Mouse (Mus musculus) neural tube, embryonic 13.5 days (tissue): ENCODE measurements around the gene Dvl2. TPM values are rescaled to one million over a fixed set of nuclear protein-coding genes. Genes with fewer than 3 reads are reported as not detected.
"Not testable (repeated sequence)": the region's sequence is repeated elsewhere in the genome, so short reads cannot be mapped to it uniquely, and the experiment has no call there.

ENCODE experiments used
- ATAC-seq: fragments of 200-750 bp; cut with Nextera tagmentation; 2 replicates; pipeline ENCODE4 v1.8.0; 2017; ENCODE audit warnings: low read depth, mild to moderate bottlenecking, moderate TSS enrichment, moderate library complexity
- H3K27ac ChIP-seq: fragments of 300-500 bp; sonication (generic); replicated peaks from 2 replicates; pipeline ENCODE4 v1.5.1; 2015; ENCODE audit warnings: moderate library complexity, mild to moderate bottlenecking, inconsistent platforms
- H3K27me3 ChIP-seq: fragments of 300-500 bp; sonication (generic); 2 replicates; pipeline ENCODE4 v1.6.1; 2015; ENCODE audit warnings: mild to moderate bottlenecking, inconsistent platforms
- H3K36me3 ChIP-seq: fragments of 300-500 bp; sonication (generic); 2 replicates; pipeline ENCODE4 v1.6.1; 2015; ENCODE audit warnings: mild to moderate bottlenecking, inconsistent platforms
- H3K4me1 ChIP-seq: fragments of 300-500 bp; sonication (generic); replicated peaks from 2 replicates; pipeline ENCODE4 v1.6.1; 2015; ENCODE audit warnings: inconsistent platforms
- H3K4me2 ChIP-seq: fragments of 300-500 bp; sonication (generic); 2 replicates; pipeline ENCODE4 v1.6.1; 2015; ENCODE audit warnings: inconsistent platforms, mild to moderate bottlenecking, moderate library complexity
- H3K4me3 ChIP-seq: fragments of 300-500 bp; sonication (generic); 2 replicates; pipeline ENCODE4 v1.5.1; 2015; ENCODE audit warnings: mild to moderate bottlenecking, inconsistent platforms
- H3K9ac ChIP-seq: fragments of 300-500 bp; sonication (generic); 2 replicates; pipeline ENCODE4 v1.6.1; 2015; ENCODE audit warnings: moderate library complexity, mild to moderate bottlenecking, inconsistent platforms
- H3K9me3 ChIP-seq: fragments of 300-500 bp; sonication (generic); 2 replicates; pipeline ENCODE4 v1.6.1; 2016; ENCODE audit warnings: inconsistent platforms
- WGBS: fragments of 180-500 bp; shearing (Covaris S2); methylation state at CpG from one replicate; pipeline ENCODE4 v1.1.7; 2015; 5-methylcytosine and 5-hydroxymethylcytosine counted together
- polyA plus RNA-seq: library from polyadenylated mRNA; unstranded; fragments of >200 nt; fragmentation: Nextera tagmentation; extraction: Ambion mirVana; gene quantifications from 2 replicates; pipeline ENCODE4 v1.2.1, GENCODE M21; 2015

The Dvl2 gene
- polyA plus RNA-seq: 26.7 and 28.8 TPM in 2 replicates

GRCm38 (mm10) chr11:70000396-70000898 lies at the start of gene Dvl2:
Gene Dvl2, plus strand, starts transcription at chr11:70000595.
- Histone ChIP-seq H3K27ac (peak within 1 kb of the TSS; percentile 95), H3K4me3 (peak within 1 kb of the TSS; percentile 92), H3K36me3 (peaks cover 37% of the 10 kb centered on the region), H3K9me3 (no peaks in the 10 kb centered on the region), H3K9ac (peak within 1 kb of the TSS; percentile 89), H3K27me3 (no peaks in the 10 kb centered on the region), H3K4me2 (peak within 1 kb of the TSS; percentile 95), H3K4me1 (peaks cover 65% of the 10 kb centered on the region)
- WGBS: under 1% methylated on average over 48 of the region's 48 CpGs
- peak; percentile 61 for ATAC-seq

GRCm38 (mm10) chr11:69950807-69951459 lies 49.5 kb upstream of the Dvl2 start:
- H3K27me3 ChIP-seq: peaks cover 8% of the 10 kb centered on the region
- WGBS: 48% methylated on average over 4 of the region's 4 CpGs
- no peak overlapping the region for H3K4me2 ChIP-seq
- no peak for ATAC-seq
- no peak overlapping the region for H3K27ac ChIP-seq
- H3K4me1 ChIP-seq: peaks cover 14% of the 10 kb centered on the region
- H3K36me3 ChIP-seq: no peaks in the 10 kb centered on the region
- no peak overlapping the region for H3K4me3 ChIP-seq
- no peaks in the 10 kb centered on the region for H3K9me3 ChIP-seq
- no peak overlapping the region for H3K9ac ChIP-seq

- Histone ChIP-seq H3K36me3 (no peaks in the 10 kb centered on the region), H3K4me1 (peaks cover 11% of the 10 kb centered on the region), H3K9ac (no peak overlapping the region), H3K27me3 (peaks cover 20% of the 10 kb centered on the region), H3K27ac (no peak overlapping the region), H3K4me3 (no peak overlapping the region), H3K4me2 (no peak overlapping the region), H3K9me3 (no peaks in the 10 kb centered on the region)
- 50% methylated on average over 1 of the region's 1 CpGs for WGBS
- ATAC-seq: no peak
Observed at GRCm38 (mm10) chr11:69952274-69952673, 48.1 kb upstream of the Dvl2 start.

GRCm38 (mm10) chr11:69953267-69953915 lies 47.0 kb upstream of the Dvl2 start:
- Histone ChIP-seq H3K4me1 (peaks cover 4% of the 10 kb centered on the region), H3K9ac (no peak overlapping the region), H3K36me3 (no peaks in the 10 kb centered on the region), H3K27ac (no peak overlapping the region), H3K27me3 (peaks cover 24% of the 10 kb centered on the region), H3K9me3 (no peaks in the 10 kb centered on the region), H3K4me2 (no peak overlapping the region), H3K4me3 (no peak overlapping the region)
- ATAC-seq: no peak
- 71% methylated on average over 11 of the region's 11 CpGs for WGBS

- not testable (repeated sequence) for H3K27ac ChIP-seq, H3K36me3 ChIP-seq, ATAC-seq, H3K4me3 ChIP-seq, H3K9ac ChIP-seq, H3K9me3 ChIP-seq, H3K4me1 ChIP-seq, H3K4me2 ChIP-seq
- WGBS: 78% methylated on average over 4 of the region's 4 CpGs
- H3K27me3 ChIP-seq: peaks cover 26% of the 10 kb centered on the region
Observed at GRCm38 (mm10) chr11:69955618-69956017, 44.8 kb upstream of the Dvl2 start.

- no peaks in the 10 kb centered on the region for H3K4me1 ChIP-seq
- H3K9ac ChIP-seq: no peak overlapping the region
- 72% methylated on average over 1 of the region's 1 CpGs for WGBS
- H3K27me3 ChIP-seq: peaks cover 29% of the 10 kb centered on the region
- H3K27ac ChIP-seq: no peak overlapping the region
- no peak overlapping the region for H3K4me2 ChIP-seq
- no peaks in the 10 kb centered on the region for H3K36me3 ChIP-seq
- no peaks in the 10 kb centered on the region for H3K9me3 ChIP-seq
- ATAC-seq: no peak
- H3K4me3 ChIP-seq: no peak overlapping the region
Observed at GRCm38 (mm10) chr11:69956218-69956617, 44.2 kb upstream of the Dvl2 start.

- 32% methylated on average over 5 of the region's 5 CpGs for WGBS
Observed at GRCm38 (mm10) chr11:69960616-69961015, 39.8 kb upstream of the Dvl2 start.

GRCm38 (mm10) chr11:69961841-69962240 lies 38.6 kb upstream of the Dvl2 start:
- no peak for ATAC-seq

More at GRCm38 (mm10) chr11:69960616-69961015, 39.8 kb upstream of the Dvl2 start:
- Histone ChIP-seq H3K36me3 (no peaks in the 10 kb centered on the region), H3K27ac (no peak overlapping the region), H3K9ac (no peak overlapping the region), H3K9me3 (no peaks in the 10 kb centered on the region), H3K4me2 (no peak overlapping the region), H3K27me3 (peaks cover 70% of the 10 kb centered on the region), H3K4me3 (no peak overlapping the region), H3K4me1 (peaks cover 5% of the 10 kb centered on the region)
- no peak for ATAC-seq

GRCm38 (mm10) chr11:69964650-69965270 lies 35.6 kb upstream of the Dvl2 start, which contains the start of gene Cldn7:
Gene Cldn7, plus strand, starts transcription at chr11:69964779.
- no peak within 1 kb of the TSS for H3K9ac ChIP-seq
- H3K4me2 ChIP-seq: 0 out of 2 replicates have a peak within 1 kb of the TSS, but pooled peaks have one; percentile 22
- peak within 1 kb of the TSS; percentile 18; the same call in 1 of the 2 replicates for H3K4me3 ChIP-seq
- H3K27ac ChIP-seq: no peak within 1 kb of the TSS
- H3K36me3 ChIP-seq: peaks cover 23% of the 10 kb centered on the region
- H3K27me3 ChIP-seq: peaks cover 87% of the 10 kb centered on the region
- H3K9me3 ChIP-seq: no peaks in the 10 kb centered on the region
- 9% methylated on average over 24 of the region's 24 CpGs for WGBS
- ATAC-seq: no peak
- peaks cover 17% of the 10 kb centered on the region for H3K4me1 ChIP-seq

More at GRCm38 (mm10) chr11:69961841-69962240, 38.6 kb upstream of the Dvl2 start:
- Histone ChIP-seq H3K27me3 (peaks cover 71% of the 10 kb centered on the region), H3K9ac (no peak overlapping the region), H3K27ac (no peak overlapping the region), H3K36me3 (no peaks in the 10 kb centered on the region), H3K4me1 (peaks cover 16% of the 10 kb centered on the region), H3K4me2 (no peak overlapping the region), H3K9me3 (no peaks in the 10 kb centered on the region), H3K4me3 (no peak overlapping the region)
- WGBS: 52% methylated on average over 5 of the region's 5 CpGs

- Histone ChIP-seq H3K27ac (no peak overlapping the region), H3K4me1 (peaks cover 17% of the 10 kb centered on the region), H3K9ac (0 out of 2 replicates have a peak overlapping the region, but pooled peaks have one; percentile 50), H3K4me3 (peak overlapping the region; percentile 26), H3K36me3 (peaks cover 30% of the 10 kb centered on the region), H3K9me3 (no peaks in the 10 kb centered on the region), H3K4me2 (peak overlapping the region; percentile 48; the same call in 1 of the 2 replicates), H3K27me3 (peaks cover 86% of the 10 kb centered on the region)
- 1% methylated on average over 49 of the region's 49 CpGs for WGBS
- ATAC-seq: no peak
Observed at GRCm38 (mm10) chr11:69965271-69966005, 35.0 kb upstream of the Dvl2 start.

GRCm38 (mm10) chr11:69966006-69966859 lies 34.2 kb upstream of the Dvl2 start:
- H3K4me3 ChIP-seq: peak overlapping the region; percentile 26
- ATAC-seq: peak; percentile 62
- no peak overlapping the region for H3K27ac ChIP-seq
- peaks cover 78% of the 10 kb centered on the region for H3K27me3 ChIP-seq
- WGBS: 2% methylated on average over 58 of the region's 59 CpGs
- H3K4me2 ChIP-seq: peak overlapping the region; percentile 48
- H3K9ac ChIP-seq: peak overlapping the region; percentile 50; the same call in 1 of the 2 replicates
- peaks cover 17% of the 10 kb centered on the region for H3K4me1 ChIP-seq
- no peaks in the 10 kb centered on the region for H3K9me3 ChIP-seq
- peaks cover 34% of the 10 kb centered on the region for H3K36me3 ChIP-seq
